Mouse (Mus musculus) heart, embryonic 13.5 days (tissue): ENCODE data around the gene Mmel1. TPM values are rescaled to one million over a fixed set of nuclear protein-coding genes. Genes with fewer than 3 reads are reported as not detected.

Source experiments
- ATAC-seq: fragments of 200-750 bp; cut with Nextera tagmentation; 2 replicates; pipeline ENCODE4 v1.8.0; 2017; ENCODE audit warnings: moderate TSS enrichment; ENCODE audit not compliant: insufficient number of reproducible peaks, low FRiP score, low TSS enrichment; ENCODE audit errors: extremely low read depth
- H3K27ac ChIP-seq: fragments of 300-500 bp; sonication (generic); replicated peaks from 2 replicates; pipeline ENCODE4 v1.5.1; 2015; ENCODE audit warnings: moderate library complexity, mild to moderate bottlenecking, inconsistent platforms
- H3K27me3 ChIP-seq: fragments of 300-500 bp; sonication (generic); replicated peaks from 2 replicates; pipeline ENCODE4 v1.6.1; 2015; ENCODE audit warnings: mild to moderate bottlenecking, inconsistent platforms
- H3K36me3 ChIP-seq: fragments of 300-500 bp; sonication (generic); 2 replicates; pipeline ENCODE4 v1.6.1; 2015; ENCODE audit warnings: mild to moderate bottlenecking, inconsistent platforms
- H3K4me1 ChIP-seq: fragments of 300-500 bp; sonication (generic); 2 replicates; pipeline ENCODE4 v1.6.1; 2015; ENCODE audit warnings: inconsistent platforms
- H3K4me2 ChIP-seq: fragments of 300-500 bp; sonication (generic); 2 replicates; pipeline ENCODE4 v1.6.1; 2015; ENCODE audit warnings: inconsistent platforms, mild to moderate bottlenecking, moderate library complexity
- H3K4me3 ChIP-seq: fragments of 300-500 bp; sonication (generic); 2 replicates; pipeline ENCODE4 v1.5.1; 2015; ENCODE audit warnings: moderate library complexity, mild to moderate bottlenecking, inconsistent platforms
- H3K9ac ChIP-seq: fragments of 300-500 bp; sonication (generic); 2 replicates; pipeline ENCODE4 v1.6.1; 2015; ENCODE audit warnings: inconsistent platforms, mild to moderate bottlenecking, moderate library complexity
- H3K9me3 ChIP-seq: fragments of 300-500 bp; sonication (generic); 2 replicates; pipeline ENCODE4 v1.6.1; 2016; ENCODE audit warnings: inconsistent platforms
- WGBS: fragments of 180-500 bp; shearing (Covaris S2); methylation state at CpG from one replicate; pipeline ENCODE4 v1.1.7; 2015; ENCODE audit warnings: mixed read lengths; 5-methylcytosine and 5-hydroxymethylcytosine counted together
- polyA plus RNA-seq: library from polyadenylated mRNA; unstranded; fragments of >200 nt; fragmentation: Nextera tagmentation; extraction: Ambion mirVana; gene quantifications from 2 replicates; pipeline ENCODE4 v1.2.1, GENCODE M21; 2015

Mmel1 gene
- 0.51 and 0.64 TPM in 2 replicates for polyA plus RNA-seq

DNA sequence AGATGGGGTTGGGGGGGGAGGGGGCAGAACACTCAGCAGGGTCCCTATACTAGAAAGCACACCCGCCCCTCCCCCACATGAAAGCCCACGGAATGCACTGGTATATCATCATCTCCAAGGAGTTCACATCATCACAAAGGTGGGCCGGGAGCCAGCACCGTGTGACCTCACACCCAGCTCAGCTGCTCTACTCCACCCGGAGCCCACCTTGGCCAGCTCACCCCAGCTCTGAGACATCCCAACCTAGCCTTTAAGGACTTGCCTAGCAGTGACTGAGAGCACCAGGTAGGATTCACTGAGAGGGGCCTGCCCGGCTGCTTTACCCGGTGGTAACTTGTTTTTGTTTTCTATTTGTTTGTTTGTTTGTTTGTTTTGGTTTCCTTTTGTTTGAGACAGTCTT, at the start of gene Mmel1:
Mmel1 (plus strand) TSS at position 146 of the 400 bp plus-strand sequence.
- Histone ChIP-seq H3K4me3 (no peak within 1 kb of the TSS), H3K27ac (no peak within 1 kb of the TSS), H3K36me3 (no peaks in the 10 kb centered on the region), H3K9ac (no peak within 1 kb of the TSS), H3K27me3 (peaks cover 49% of the 10 kb centered on the region), H3K4me1 (peaks cover 8% of the 10 kb centered on the region), H3K4me2 (no peak within 1 kb of the TSS), H3K9me3 (no peaks in the 10 kb centered on the region)
- ATAC-seq, result no peak
- WGBS, result 78% methylated on average over 7 of the region's 7 CpGs

DNA sequence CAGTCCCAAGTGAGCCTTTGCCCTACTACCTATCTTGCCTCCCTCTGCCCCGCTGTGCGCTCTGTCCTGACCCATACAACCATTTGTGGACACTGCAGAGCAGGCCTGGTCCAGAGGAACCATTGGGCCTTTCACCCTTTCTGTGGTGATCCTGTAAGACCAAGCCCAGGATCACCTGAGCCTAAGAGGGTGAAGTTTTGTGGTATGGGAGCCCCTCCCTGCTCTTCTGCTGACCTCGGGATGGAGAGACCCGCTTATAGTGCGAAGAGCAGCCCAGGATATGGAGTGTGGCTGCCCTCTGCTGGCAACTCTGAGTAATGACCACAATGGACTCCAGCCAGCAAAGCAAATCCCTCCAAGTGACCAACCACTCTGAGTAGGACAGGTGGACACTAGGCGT, 43.7 kb upstream of the Mmel1 start:
- H3K27ac ChIP-seq, result no peak overlapping the region
- H3K4me3 ChIP-seq, result no peak overlapping the region
- peaks cover 30% of the 10 kb centered on the region for H3K27me3 ChIP-seq
- H3K4me2 ChIP-seq, result no peak overlapping the region
- H3K4me1 ChIP-seq, result peaks cover 23% of the 10 kb centered on the region
- H3K9ac ChIP-seq, result no peak overlapping the region
- 33% methylated on average over 6 of the region's 6 CpGs for WGBS
- no peaks in the 10 kb centered on the region for H3K36me3 ChIP-seq
- no peak for ATAC-seq
- no peaks in the 10 kb centered on the region for H3K9me3 ChIP-seq

DNA sequence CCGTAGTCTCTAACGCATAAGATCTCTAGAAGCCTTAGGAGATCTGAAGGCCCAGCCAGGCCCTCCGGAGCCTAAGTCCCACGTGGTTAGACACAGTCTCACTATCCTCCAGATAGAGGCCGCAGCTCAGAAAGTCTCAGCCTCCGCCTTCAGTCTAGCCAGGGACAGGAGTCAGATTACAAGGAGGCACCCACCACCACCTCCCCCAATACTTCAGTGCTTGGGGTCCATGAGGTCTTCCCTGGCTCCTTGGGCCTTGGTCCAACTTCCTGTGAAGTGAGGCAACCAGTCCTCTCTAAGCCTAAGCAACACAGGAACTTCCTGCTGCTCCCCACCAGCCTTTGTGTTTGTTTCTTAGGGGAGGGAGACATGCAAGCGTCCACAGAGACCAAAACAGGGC, 43.2 kb upstream of the Mmel1 start:
- Histone ChIP-seq H3K4me3 (no peak overlapping the region), H3K36me3 (no peaks in the 10 kb centered on the region), H3K9me3 (no peaks in the 10 kb centered on the region), H3K4me2 (no peak overlapping the region), H3K27me3 (peaks cover 31% of the 10 kb centered on the region), H3K9ac (no peak overlapping the region), H3K4me1 (peaks cover 23% of the 10 kb centered on the region), H3K27ac (no peak overlapping the region)
- no peak for ATAC-seq
- 49% methylated on average over 7 of the region's 7 CpGs for WGBS

DNA sequence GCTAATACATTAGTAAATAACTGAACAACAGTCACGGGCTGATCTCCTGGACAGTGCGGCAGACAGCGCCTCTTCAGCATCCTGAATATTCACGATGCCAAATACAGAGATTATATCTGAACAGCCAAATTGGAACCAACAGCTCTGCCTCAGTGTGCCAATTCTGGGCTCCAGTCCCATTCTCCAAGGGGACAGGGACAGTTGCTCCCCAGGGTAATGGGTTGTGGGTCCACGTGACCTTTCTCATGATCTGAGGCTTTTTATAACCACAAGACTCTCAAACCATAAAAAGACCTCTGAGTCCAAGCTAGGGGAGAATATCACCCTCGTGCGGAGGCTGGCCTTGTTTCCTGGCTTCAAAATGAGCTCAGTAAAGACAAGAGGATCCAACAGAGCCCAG, 42.2 kb upstream of the Mmel1 start:
- H3K4me2 ChIP-seq, result no peak overlapping the region
- H3K27ac ChIP-seq, result no peak overlapping the region
- H3K4me1 ChIP-seq, result peaks cover 23% of the 10 kb centered on the region
- no peak for ATAC-seq
- peaks cover 27% of the 10 kb centered on the region for H3K27me3 ChIP-seq
- no peak overlapping the region for H3K9ac ChIP-seq
- no peaks in the 10 kb centered on the region for H3K36me3 ChIP-seq
- H3K9me3 ChIP-seq, result no peaks in the 10 kb centered on the region
- H3K4me3 ChIP-seq, result no peak overlapping the region
- 78% methylated on average over 7 of the region's 7 CpGs for WGBS

DNA sequence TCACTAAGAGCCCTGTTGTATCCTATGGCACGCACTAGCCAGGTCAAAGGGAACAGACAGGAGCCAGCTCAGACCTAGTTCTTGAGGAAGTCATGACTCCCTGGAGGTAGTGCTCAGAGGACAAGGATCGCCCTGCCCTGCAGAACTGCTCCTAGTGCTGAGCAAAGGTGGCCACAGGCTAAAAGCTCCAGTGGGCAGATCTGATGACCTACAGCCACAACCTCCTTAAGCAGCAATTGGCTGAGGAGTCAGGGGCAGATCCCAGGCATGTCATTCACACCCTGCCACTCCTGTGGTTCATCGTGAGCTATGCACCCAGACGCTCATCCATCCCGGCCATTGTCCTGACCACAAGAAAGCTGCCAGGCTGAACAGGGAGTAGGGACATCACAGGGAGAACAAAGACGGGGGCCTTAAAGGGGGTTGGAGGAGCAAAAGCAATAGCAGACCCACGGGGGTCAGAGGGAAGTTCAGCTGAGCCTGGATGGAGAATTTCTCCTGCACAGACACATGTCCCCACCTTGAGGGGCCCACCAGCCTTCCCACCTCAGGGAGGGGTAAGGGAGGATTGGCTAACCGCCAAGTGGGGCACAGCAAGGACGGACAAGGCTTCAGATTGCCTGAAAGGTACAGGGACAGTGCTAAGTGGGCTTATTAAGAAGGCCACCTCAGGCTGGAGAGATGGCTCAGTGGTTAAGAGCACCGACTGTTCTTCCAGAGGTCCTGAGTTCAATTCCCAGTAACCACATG, 41.3 kb upstream of the Mmel1 start:
- H3K27me3 ChIP-seq, result peaks cover 20% of the 10 kb centered on the region
- H3K27ac ChIP-seq, result no peak overlapping the region
- H3K9ac ChIP-seq, result 0 out of 2 replicates have a peak overlapping the region, but pooled peaks have one; percentile 24
- H3K4me3 ChIP-seq, result no peak overlapping the region
- no peak for ATAC-seq
- H3K4me2 ChIP-seq, result no peak overlapping the region
- no peaks in the 10 kb centered on the region for H3K36me3 ChIP-seq
- H3K4me1 ChIP-seq, result peaks cover 23% of the 10 kb centered on the region
- 38% methylated on average over 10 of the region's 10 CpGs for WGBS
- no peaks in the 10 kb centered on the region for H3K9me3 ChIP-seq

DNA sequence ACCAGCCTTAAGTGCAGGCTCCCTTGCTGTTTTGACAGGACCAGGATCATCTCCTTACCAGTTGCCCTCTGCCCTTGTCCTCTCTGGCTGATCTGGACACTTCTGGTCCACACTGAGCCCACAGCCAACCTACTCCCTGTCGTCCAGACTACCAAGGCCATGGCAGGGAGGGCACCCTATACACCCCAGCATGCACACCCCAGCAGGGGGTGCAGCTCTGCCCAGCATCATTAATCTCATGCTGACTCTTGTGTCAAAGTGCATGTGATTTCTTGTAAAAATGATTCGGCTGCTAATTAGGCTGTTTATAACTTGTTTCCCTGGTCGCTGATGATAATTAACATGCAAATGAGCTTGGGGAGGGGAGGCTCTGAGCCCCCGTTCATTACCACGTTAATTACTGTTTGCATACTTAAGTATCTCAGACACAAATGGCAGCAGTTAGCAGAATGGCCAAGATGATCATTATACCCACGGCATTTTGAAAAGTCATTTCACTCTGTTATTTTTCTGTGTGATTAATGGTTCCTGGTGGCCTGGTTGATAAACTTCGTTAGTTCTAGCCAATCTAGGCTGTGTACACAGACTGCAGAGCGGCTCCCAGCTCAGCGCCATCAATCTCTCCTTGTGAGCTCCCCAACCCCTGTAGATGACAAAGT, 37.3 kb upstream of the Mmel1 start:
- H3K9me3 ChIP-seq, result no peaks in the 10 kb centered on the region
- no peak overlapping the region for H3K27ac ChIP-seq
- H3K27me3 ChIP-seq, result peaks cover 22% of the 10 kb centered on the region
- H3K4me1 ChIP-seq, result peaks cover 17% of the 10 kb centered on the region
- no peak overlapping the region for H3K4me2 ChIP-seq
- no peak for ATAC-seq
- no peak overlapping the region for H3K9ac ChIP-seq
- 51% methylated on average over 9 of the region's 9 CpGs for WGBS
- H3K36me3 ChIP-seq, result no peaks in the 10 kb centered on the region
- no peak overlapping the region for H3K4me3 ChIP-seq

DNA sequence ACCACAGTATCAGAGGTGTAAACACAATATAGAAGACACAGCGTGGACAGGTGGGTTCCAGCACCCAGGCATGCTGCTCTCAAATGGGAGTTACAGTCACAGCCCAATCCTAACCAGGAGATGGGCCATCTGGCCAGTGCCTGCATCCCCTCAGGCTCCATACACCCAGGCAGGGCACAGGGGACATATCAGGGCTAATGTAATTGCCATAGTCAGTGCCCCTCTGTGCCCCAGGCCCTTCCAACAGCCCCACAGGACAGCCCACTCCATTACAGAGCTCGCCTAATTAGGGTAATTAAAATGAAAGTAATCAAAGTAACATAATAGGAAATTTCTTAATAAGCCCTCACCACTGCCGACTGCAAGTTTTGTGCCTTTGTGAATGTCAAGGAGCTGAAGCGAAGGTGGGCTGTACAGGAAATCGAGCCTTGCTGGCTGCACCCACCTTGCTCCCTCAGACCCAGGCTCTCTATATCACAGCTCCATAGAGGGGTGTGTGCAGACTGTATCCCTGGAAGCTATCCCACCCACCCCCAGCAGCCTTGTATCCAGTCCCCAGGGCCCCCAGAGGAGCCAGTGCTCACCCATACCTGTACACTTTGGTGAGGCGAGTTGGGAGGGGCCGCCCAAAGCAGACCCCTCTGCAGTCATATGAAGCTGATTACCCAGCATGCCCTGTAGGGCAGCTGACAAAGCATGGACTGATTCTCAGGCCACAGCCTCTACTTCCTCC, 33.0 kb upstream of the Mmel1 start:
- H3K4me3 ChIP-seq, result no peak overlapping the region
- ATAC-seq, result no peak
- no peaks in the 10 kb centered on the region for H3K9me3 ChIP-seq
- no peak overlapping the region for H3K9ac ChIP-seq
- no peaks in the 10 kb centered on the region for H3K4me1 ChIP-seq
- H3K27ac ChIP-seq, result no peak overlapping the region
- H3K27me3 ChIP-seq, result peaks cover 25% of the 10 kb centered on the region
- 73% methylated on average over 7 of the region's 7 CpGs for WGBS
- H3K4me2 ChIP-seq, result no peak overlapping the region
- no peaks in the 10 kb centered on the region for H3K36me3 ChIP-seq

DNA sequence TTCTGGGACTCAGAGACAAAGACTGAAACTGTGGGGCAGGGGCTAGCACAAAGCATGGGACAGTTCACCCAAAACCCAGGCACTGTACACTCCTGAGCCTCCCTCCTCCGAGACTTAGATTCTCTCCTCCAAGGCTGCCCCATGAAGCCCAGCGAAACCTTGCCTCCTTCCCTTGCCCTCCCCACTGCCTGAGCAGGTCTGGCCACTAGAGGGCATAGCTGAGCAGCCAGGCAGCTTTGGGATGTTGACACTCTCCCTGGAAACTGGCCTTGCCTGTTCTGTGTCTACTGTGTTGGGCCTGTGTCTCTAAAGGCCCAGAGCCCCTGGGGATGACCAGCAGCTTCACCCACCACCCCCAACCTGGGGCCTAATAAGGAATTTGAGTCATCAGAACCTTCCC, 32.2 kb upstream of the Mmel1 start, which contains the start of gene Ttc34:
Ttc34 (plus strand) TSS at position 290 of the 400 bp plus-strand sequence.
- no peak within 1 kb of the TSS for H3K4me3 ChIP-seq
- ATAC-seq, result peak; percentile 37; the same call in 1 of the 2 replicates
- no peaks in the 10 kb centered on the region for H3K36me3 ChIP-seq
- no peak within 1 kb of the TSS for H3K9ac ChIP-seq
- no peaks in the 10 kb centered on the region for H3K4me1 ChIP-seq
- H3K27ac ChIP-seq, result no peak within 1 kb of the TSS
- peaks cover 25% of the 10 kb centered on the region for H3K27me3 ChIP-seq
- H3K4me2 ChIP-seq, result no peak within 1 kb of the TSS
- WGBS, result 38% methylated on average over 2 of the region's 2 CpGs
- H3K9me3 ChIP-seq, result no peaks in the 10 kb centered on the region

DNA sequence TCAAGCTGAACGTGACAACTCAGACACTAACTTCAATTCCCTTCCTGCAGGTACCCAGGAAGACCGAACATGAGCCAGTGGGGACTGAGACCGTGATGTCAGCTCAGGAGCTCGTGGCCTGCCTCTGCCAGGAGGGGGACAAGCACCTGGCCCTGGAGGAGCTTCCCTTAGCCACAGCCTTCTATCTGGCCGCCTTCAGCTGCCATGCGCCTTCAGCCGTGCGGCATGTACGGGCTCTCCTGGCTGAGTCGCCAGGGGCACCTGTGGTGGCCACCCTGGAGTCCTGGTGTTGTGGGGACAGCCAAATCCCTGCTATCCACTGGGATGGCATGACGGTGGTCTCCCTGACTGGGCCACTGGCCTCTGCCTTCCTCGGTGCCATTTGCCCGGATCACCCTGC, 30.6 kb upstream of the Mmel1 start:
- H3K27me3 ChIP-seq, result peaks cover 25% of the 10 kb centered on the region
- no peak overlapping the region for H3K4me2 ChIP-seq
- no peaks in the 10 kb centered on the region for H3K9me3 ChIP-seq
- 81% methylated on average over 13 of the region's 13 CpGs for WGBS
- no peak overlapping the region for H3K27ac ChIP-seq
- no peak overlapping the region for H3K9ac ChIP-seq
- H3K4me1 ChIP-seq, result no peaks in the 10 kb centered on the region
- no peak for ATAC-seq
- no peaks in the 10 kb centered on the region for H3K36me3 ChIP-seq
- no peak overlapping the region for H3K4me3 ChIP-seq

DNA sequence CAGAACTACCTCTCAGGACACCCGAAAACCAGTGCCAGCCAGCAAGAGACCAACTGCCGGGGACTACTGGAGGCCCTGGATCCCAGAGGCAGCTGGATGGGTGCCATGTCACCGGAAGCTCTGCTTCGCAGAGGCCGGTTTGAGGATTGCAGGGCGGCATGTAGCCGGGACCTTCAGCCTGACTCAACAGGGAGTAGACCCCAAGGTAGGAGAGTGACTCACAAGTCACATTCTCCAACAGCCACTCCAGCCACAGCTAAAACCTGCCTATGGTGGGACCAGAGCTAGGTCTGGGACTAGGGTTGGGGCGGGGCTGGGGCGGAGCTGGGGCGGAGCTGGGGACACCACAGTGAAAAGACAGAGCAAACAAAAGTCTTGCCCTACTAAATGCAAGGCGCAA, 30.0 kb upstream of the Mmel1 start:
- no peak for ATAC-seq
- no peaks in the 10 kb centered on the region for H3K4me1 ChIP-seq
- no peak overlapping the region for H3K4me2 ChIP-seq
- WGBS, result 51% methylated on average over 11 of the region's 11 CpGs
- no peaks in the 10 kb centered on the region for H3K9me3 ChIP-seq
- H3K4me3 ChIP-seq, result no peak overlapping the region
- H3K9ac ChIP-seq, result no peak overlapping the region
- peaks cover 24% of the 10 kb centered on the region for H3K27me3 ChIP-seq
- no peaks in the 10 kb centered on the region for H3K36me3 ChIP-seq
- H3K27ac ChIP-seq, result no peak overlapping the region

DNA sequence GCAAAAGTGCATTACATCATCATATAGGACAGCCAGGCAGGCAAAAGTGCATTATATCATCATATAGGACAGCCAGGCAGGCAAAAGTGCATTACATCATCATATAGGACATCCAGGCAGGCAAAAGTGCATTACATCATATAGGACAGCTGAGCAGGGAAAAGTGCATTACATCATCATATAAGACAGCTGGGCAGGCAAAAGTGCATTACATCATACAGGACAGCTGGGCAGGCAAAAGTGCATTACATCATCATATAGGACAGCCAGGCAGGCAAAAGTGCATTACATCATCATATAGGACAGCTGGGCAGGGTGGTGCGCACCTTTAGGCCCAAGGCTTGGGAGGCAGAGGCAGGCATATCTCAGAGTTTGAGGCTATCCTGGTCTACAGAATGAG, 16.7 kb upstream of the Mmel1 start:
- ATAC-seq, result no peak
- Histone ChIP-seq H3K27ac (no peak overlapping the region), H3K4me3 (no peak overlapping the region), H3K36me3 (no peaks in the 10 kb centered on the region), H3K9ac (no peak overlapping the region), H3K9me3 (peaks cover 4% of the 10 kb centered on the region; the same call in 1 of the 2 replicates), H3K4me2 (no peak overlapping the region), H3K4me1 (peaks cover 13% of the 10 kb centered on the region), H3K27me3 (peaks cover 47% of the 10 kb centered on the region)
- 86% methylated on average over 1 of the region's 1 CpGs for WGBS
